Comparison of ENCODE assay signal across 1 mouse cellular context in genomic region chr4:107052962-107053553, GRCm38 (mm10).
TF ChIP-seq lines count a peak whose summit lies in the region.

No protein-coding gene starts in this region.

TF ChIP-seq in MEL, 35 proteins besides CTCF, POLR2A, EP300 and RAD21 (continued from another document):
- no peak for TF ChIP-seq GATA1 (IDR thresholded peaks at IDR 0.05; ENCODE audit: low read depth, low read length)
- TF ChIP-seq ELF1 (IDR thresholded peaks at IDR 0.05; ENCODE audit: low read depth, low read length) = no peak
- no peak for TF ChIP-seq SIN3A (IDR thresholded peaks at IDR 0.05; ENCODE audit: low read length)
- no peak for TF ChIP-seq CHD2 (IDR thresholded peaks at IDR 0.05; ENCODE audit: low read length)
- TF ChIP-seq TBP (IDR thresholded peaks at IDR 0.05; ENCODE audit: low read depth, low read length) = no peak
- no peak for TF ChIP-seq NRF1 (IDR thresholded peaks at IDR 0.05; ENCODE audit: insufficient read depth, low read depth, low read length, poor library complexity, severe bottlenecking)
- TF ChIP-seq UBTF (IDR thresholded peaks at IDR 0.05; ENCODE audit: borderline replicate concordance, insufficient read depth, low read depth, low read length) = no peak
- TF ChIP-seq MEF2A (IDR thresholded peaks at IDR 0.05; ENCODE audit: extremely low read depth, insufficient replicate concordance, low read depth, low read length, poor library complexity, severe bottlenecking) = no peak
- no peak for TF ChIP-seq RCOR1 (IDR thresholded peaks at IDR 0.05; ENCODE audit: low read depth, low read length)
